Mouse (Mus musculus) gastrocnemius, postnatal 36 days (tissue): Measurements from ENCODE around the gene Krtap10-4. TPM values are rescaled to one million over a fixed set of nuclear protein-coding genes. Genes with fewer than 3 reads are reported as not detected.
"Not testable (repeated sequence)": the region's sequence is repeated elsewhere in the genome, so short reads cannot be mapped to it uniquely, and the experiment has no call there.

Experiments used
- DNase-seq, 2 experiments: peaks; one replicate each; pipeline ENCODE4 v3.0.0; 2022
- intact Hi-C: fragments of 180-260 bp; cut with DNase I; formaldehyde crosslinking; loops from one replicate; pipeline ENCODE4 v1.15.1; 2025
- total RNA-seq, 2 experiments: library from RNA; stranded (reverse); gene quantifications; 2 replicates each; pipeline ENCODE4 v1.2.3; 2021

The Krtap10-4 gene
- total RNA-seq, 2 experiments from 2014 or later = not detected

DNA sequence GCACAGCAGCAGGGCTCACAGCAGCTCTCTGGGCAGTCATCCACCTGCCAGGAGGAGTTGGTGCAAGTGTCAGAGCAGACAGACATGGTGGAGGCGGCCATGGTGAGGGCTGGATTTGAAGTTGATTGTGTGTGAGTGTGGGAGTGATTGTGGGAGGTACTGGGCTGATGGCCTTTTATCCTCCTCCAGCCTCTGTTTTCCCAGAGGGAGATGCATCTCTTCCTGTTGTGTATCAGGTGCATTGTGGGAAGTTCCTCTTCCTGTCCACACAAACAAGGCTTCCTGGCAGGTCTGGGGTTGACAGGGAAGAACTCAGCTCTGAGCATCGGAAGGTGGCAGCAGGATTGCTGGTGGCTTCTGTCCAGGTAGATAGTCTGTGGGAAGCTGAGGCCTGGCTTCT is 31.9 kb downstream of the Krtap10-4 start, which contains the start of gene Gm9639:
TSS of gene Gm9639 (minus strand) at position 101 of the 400 bp plus-strand sequence.
- DNase-seq = no peak
- intact Hi-C loops = no loop called here

DNA sequence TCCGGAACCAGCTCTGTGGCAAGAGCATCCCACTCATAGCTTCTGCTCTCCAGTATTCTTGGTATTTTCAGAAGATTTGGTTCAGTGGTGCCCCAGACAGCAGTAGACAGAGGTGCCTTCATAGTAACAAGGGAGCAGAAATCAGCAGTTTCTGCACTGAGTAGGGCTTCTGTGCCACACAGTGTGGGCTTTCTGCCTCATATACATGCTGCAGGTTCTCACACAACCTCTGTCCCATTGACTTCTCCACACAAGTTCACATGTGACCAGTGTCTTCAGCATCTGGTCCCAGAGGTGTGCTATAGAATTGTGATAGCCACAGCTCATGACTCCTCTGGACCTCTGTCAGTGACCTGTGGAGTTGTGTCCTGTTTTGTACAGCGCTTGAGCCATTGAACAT is 38.3 kb downstream of the Krtap10-4 start:
- intact Hi-C loops = no loop called here
- DNase-seq = no peak

DNA sequence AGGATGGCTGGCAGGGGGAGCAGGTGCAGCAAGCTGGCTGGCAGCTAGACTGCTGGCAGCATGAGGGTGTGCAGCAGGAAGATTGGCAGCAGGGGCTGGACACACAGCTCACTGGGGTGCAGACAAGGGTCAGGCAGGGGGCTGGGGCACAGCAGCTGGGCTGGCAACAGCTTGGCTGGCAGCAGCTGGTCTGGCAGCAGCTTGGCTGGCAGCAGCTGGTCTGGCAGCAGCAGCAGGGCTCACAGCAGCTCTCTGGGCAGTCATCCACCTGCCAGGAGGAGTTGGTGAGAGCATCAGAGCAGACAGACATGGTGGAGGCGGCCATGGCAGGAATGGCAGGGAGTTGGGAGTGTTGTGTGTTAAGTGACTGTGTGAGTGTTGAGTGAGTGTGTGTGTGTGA is 39.0 kb downstream of the Krtap10-4 start, which contains the start of gene Gm7137:
TSS of gene Gm7137 (minus strand) at position 325 of the 400 bp plus-strand sequence.
- intact Hi-C loops = not testable (repeated sequence)

DNA sequence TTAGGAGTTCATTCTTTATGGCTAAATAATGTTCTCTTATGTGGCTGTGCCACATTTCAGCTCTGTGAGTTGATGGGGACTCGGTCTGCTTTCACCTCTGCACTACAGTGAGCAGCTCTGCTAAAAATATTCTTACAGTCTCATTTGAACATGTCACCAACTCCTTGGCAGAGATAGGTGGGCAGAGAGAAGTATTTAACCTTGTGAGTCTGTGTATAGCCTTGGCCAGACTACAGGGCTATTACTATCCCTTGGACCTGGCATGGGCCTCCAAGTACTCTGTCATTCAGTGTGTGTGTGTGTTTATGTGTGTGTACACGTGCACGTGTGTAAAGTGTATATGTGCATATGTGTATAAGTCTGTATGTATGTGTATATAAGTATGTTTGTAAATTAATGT is 43.5 kb downstream of the Krtap10-4 start:
- intact Hi-C loops, DNase-seq: not testable (repeated sequence)

More for the DNA sequence above, 39.0 kb downstream of the Krtap10-4 start, which contains the start of gene Gm7137:
- DNase-seq = not testable (repeated sequence)

DNA sequence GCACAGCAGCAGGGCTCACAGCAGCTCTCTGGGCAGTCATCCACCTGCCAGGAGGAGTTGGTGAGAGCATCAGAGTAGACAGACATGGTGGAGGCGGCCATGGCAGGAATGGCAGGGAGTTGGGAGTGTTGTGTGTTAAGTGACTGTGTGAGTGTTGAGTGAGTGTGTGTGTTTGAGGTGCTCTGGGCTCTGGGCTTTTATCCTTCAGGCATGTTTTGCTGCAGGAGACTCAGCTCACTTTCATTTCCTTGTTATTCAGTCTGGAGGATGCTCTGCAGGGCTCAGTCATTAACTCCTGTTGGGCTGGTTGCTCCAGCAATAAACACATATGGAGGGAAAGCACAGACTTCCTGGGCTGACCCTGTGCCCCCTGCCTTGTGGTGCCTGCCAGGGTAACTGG is 44.5 kb downstream of the Krtap10-4 start, which contains the start of gene Gm3250:
TSS of gene Gm3250 (minus strand) at position 101 of the 400 bp plus-strand sequence.
- intact Hi-C loops = not testable (repeated sequence)

DNA sequence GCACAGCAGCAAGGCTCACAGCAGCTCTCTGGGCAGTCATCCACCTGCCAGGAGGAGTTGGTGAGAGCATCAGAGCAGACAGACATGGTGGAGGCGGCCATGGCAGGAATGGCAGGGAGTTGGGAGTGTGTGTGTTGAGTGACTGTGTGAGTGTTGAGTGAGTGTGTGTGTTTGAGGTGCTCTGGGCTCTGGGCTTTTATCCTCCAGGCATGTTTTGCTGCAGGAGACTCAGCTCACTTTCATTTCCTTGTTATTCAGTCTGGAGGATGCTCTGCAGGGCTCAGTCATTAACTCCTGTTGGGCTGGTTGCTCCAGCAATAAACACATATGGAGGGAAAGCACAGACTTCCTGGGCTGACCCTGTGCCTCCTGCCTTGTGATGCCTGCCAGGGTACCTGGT is 50.1 kb downstream of the Krtap10-4 start, which contains the start of gene Gm7138:
TSS of gene Gm7138 (minus strand) at position 101 of the 400 bp plus-strand sequence.
- intact Hi-C loops, DNase-seq: not testable (repeated sequence)

More for the DNA sequence above, 44.5 kb downstream of the Krtap10-4 start, which contains the start of gene Gm3250:
- not testable (repeated sequence) for DNase-seq

Other genes with a start within 250 kb of the Krtap10-4 start
- gene Pttg1ip, start 245.4 kb downstream of the Krtap10-4 start, total RNA-seq = 10 to 100 TPM; 26.6 to 30.1 TPM
- gene Sumo3, start 221.0 kb downstream of the Krtap10-4 start, total RNA-seq = 10 to 100 TPM; 33.3 to 40.1 TPM
- 1 to 10 TPM; 7.5 to 8.6 TPM for gene Gm49325, start 220.9 kb downstream of the Krtap10-4 start, total RNA-seq
- 10 to 100 TPM; 80.7 to 86.5 TPM for gene Ube2g2, start 204.8 kb downstream of the Krtap10-4 start, total RNA-seq
- gene Tspear, start 140.5 kb downstream of the Krtap10-4 start, total RNA-seq = not detected
- not detected for gene Gm19402, start 136.3 kb downstream of the Krtap10-4 start, total RNA-seq
- gene Gm9508, start 129.9 kb downstream of the Krtap10-4 start, total RNA-seq = not detected
- gene Gm10272, start 120.5 kb downstream of the Krtap10-4 start, total RNA-seq = not detected
- gene Gm10024, start 115.6 kb downstream of the Krtap10-4 start, total RNA-seq = not detected
- not detected for gene Gm10142, start 111.3 kb downstream of the Krtap10-4 start, total RNA-seq
- gene Krtap12-1, start 106.5 kb downstream of the Krtap10-4 start, total RNA-seq = not detected
- gene Gm10100, start 100.6 kb downstream of the Krtap10-4 start, total RNA-seq = not detected
- gene Gm18596, start 84.5 kb downstream of the Krtap10-4 start, total RNA-seq = not detected
- gene Gm9736, start 75.7 kb downstream of the Krtap10-4 start, total RNA-seq = not detected
- gene Gm3233, start 67.4 kb downstream of the Krtap10-4 start, total RNA-seq = not detected
- not detected for gene Gm3238, start 55.8 kb downstream of the Krtap10-4 start, total RNA-seq
- not detected for gene Gm7138, start 50.2 kb downstream of the Krtap10-4 start, total RNA-seq
- gene Gm3250, start 44.6 kb downstream of the Krtap10-4 start, total RNA-seq = not detected
- gene Gm7137, start 38.9 kb downstream of the Krtap10-4 start, total RNA-seq = not detected
- gene Gm9639, start 32.0 kb downstream of the Krtap10-4 start, total RNA-seq = not detected
- not detected for gene Gm19668, start 28.0 kb downstream of the Krtap10-4 start, total RNA-seq
- gene Gm9507, start 15.3 kb downstream of the Krtap10-4 start, total RNA-seq = not detected
- not detected for gene Gm2696, start 12.4 kb downstream of the Krtap10-4 start, total RNA-seq
- gene Krtap10-10, start 8.9 kb upstream of the Krtap10-4 start, total RNA-seq = not detected
- gene Gm36176, start 19.7 kb upstream of the Krtap10-4 start, total RNA-seq = not detected
- gene Gm10318, start 25.8 kb upstream of the Krtap10-4 start, total RNA-seq = not detected
- not detected for gene Gm3285, start 34.9 kb upstream of the Krtap10-4 start, total RNA-seq
- gene Lrrc3, start 75.4 kb upstream of the Krtap10-4 start, total RNA-seq = under 1 TPM; 0.08 to 0.17 TPM
- under 1 TPM; 0.10 to 0.89 TPM for gene Trpm2, start 143.5 kb upstream of the Krtap10-4 start, total RNA-seq
- gene 1810043G02Rik, start 151.4 kb upstream of the Krtap10-4 start, total RNA-seq = 1 to 10 TPM; 3.1 to 4.5 TPM
- gene Pfkl, start 183.0 kb upstream of the Krtap10-4 start, total RNA-seq = 1 to 10 TPM; 6.0 to 8.6 TPM
- gene Dnmt3l, start 214.9 kb upstream of the Krtap10-4 start, total RNA-seq = not detected
- gene Aire, start 216.5 kb upstream of the Krtap10-4 start, total RNA-seq = not detected
- 1 to 10 TPM; 1.2 to 1.6 TPM for gene Icosl, start 242.2 kb upstream of the Krtap10-4 start, total RNA-seq